Mouse (Mus musculus) G1E (cell line): ENCODE results near the gene Mpc2.

Source experiments
- CTCF ChIP-seq: IDR thresholded peaks from 2 replicates; pipeline ENCODE4 v1.5.1; 2012; ENCODE audit warnings: low read depth, low read length, inconsistent platforms, mixed read lengths
- GATA1 ChIP-seq: IDR thresholded peaks from 2 replicates; pipeline ENCODE4 v1.6.1; 2012; ENCODE audit warnings: borderline replicate concordance, low read length, inconsistent platforms, mixed read lengths
- GATA2 ChIP-seq: IDR thresholded peaks from 2 replicates; pipeline ENCODE4 v1.6.1; 2012; ENCODE audit warnings: low read depth, low read length, inconsistent platforms, borderline replicate concordance
- POLR2AphosphoS5 ChIP-seq: IDR thresholded peaks from 2 replicates; pipeline ENCODE4 v1.6.1; 2012; ENCODE audit warnings: low read depth, low read length, inconsistent platforms; ENCODE audit not compliant: insufficient replicate concordance
- TAL1 ChIP-seq: conservative IDR thresholded peaks from 2 replicates; pipeline ENCODE4 v1.6.1; 2012; ENCODE audit warnings: low read depth, low read length, inconsistent platforms, mixed read lengths

- TF ChIP-seq CTCF, result no peak
- no peak for TF ChIP-seq TAL1
- no peak for TF ChIP-seq POLR2AphosphoS5
- TF ChIP-seq GATA1, result no peak
- no peak for TF ChIP-seq GATA2
Measured at GRCm38 (mm10) chr1:165462861-165463260, 2.4 kb downstream of the Mpc2 start.
